Mouse (Mus musculus) midbrain, embryonic 10.5 days (tissue): ENCODE measurements around the gene Trak1. TPM values are rescaled to one million over a fixed set of nuclear protein-coding genes. Genes with fewer than 3 reads are reported as not detected.
A peak's percentile ranks its signal among the peaks of the same experiment; 100 is the strongest.
"Not testable (repeated sequence)": the region's sequence is repeated elsewhere in the genome, so short reads cannot be mapped to it uniquely, and the experiment has no call there.

Experiments
- DNase-seq: peaks from one replicate; pipeline ENCODE4 v3.0.0-alpha.2; 2017; ENCODE audit warnings: low spot score
- H3K27ac ChIP-seq: fragments of 300-500 bp; sonication (generic); replicated peaks from 2 replicates; pipeline ENCODE4 v1.5.1; 2016; ENCODE audit warnings: mild to moderate bottlenecking
- H3K27me3 ChIP-seq: fragments of 300-500 bp; sonication (generic); 2 replicates; pipeline ENCODE4 v1.6.1; 2016; ENCODE audit warnings: low read depth, mild to moderate bottlenecking; ENCODE audit not compliant: poor library complexity, severe bottlenecking
- H3K36me3 ChIP-seq: fragments of 300-500 bp; sonication (generic); 2 replicates; pipeline ENCODE4 v1.6.1; 2016; ENCODE audit warnings: mild to moderate bottlenecking, moderate library complexity
- H3K4me1 ChIP-seq: fragments of 300-500 bp; sonication (generic); 2 replicates; pipeline ENCODE4 v1.6.1; 2016
- H3K4me3 ChIP-seq: fragments of 300-500 bp; sonication (generic); 2 replicates; pipeline ENCODE4 v1.5.1; 2016; ENCODE audit warnings: mild to moderate bottlenecking, moderate library complexity
- H3K9me3 ChIP-seq: fragments of 300-500 bp; sonication (generic); replicated peaks from 2 replicates; pipeline ENCODE4 v1.6.1; 2016; ENCODE audit warnings: mild to moderate bottlenecking
- WGBS: fragments of 180-500 bp; shearing (Covaris S2); methylation state at CpG from one replicate; pipeline ENCODE4 v1.1.7; 2016; 5-methylcytosine and 5-hydroxymethylcytosine counted together
- polyA plus RNA-seq: library from polyadenylated mRNA; unstranded; fragments of >200 nt; fragmentation: Nextera tagmentation; extraction: Ambion mirVana; gene quantifications from 2 replicates; pipeline ENCODE4 v1.2.1, GENCODE M21; 2016

Trak1 gene
- polyA plus RNA-seq, 1 experiment from 2014 or later, result 26.5 TPM

DNA sequence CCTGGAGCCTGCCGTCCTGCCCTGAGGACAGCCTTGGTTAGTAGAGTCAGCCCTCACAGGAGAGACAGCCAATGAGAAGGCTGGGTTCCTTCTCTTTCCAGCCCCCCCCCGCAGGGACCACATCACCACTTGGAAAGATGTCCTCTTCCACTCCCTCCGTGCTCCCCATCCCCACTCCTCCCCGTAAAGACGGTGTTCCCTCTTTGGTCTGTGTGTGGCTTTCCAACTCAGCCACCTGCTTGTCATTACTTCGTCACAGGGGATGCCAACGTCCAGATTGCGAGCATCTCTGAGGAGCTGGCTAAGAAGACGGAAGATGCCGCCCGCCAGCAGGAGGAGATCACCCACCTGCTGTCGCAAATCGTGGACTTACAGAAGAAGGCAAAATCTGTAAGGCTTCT, 149.1 kb downstream of the Trak1 start:
- Histone ChIP-seq H3K27me3 (no peaks in the 10 kb centered on the region), H3K9me3 (no peaks in the 10 kb centered on the region), H3K36me3 (peaks cover 99% of the 10 kb centered on the region), H3K4me1 (peaks cover 8% of the 10 kb centered on the region; the same call in 1 of the 2 replicates), H3K27ac (no peak overlapping the region), H3K4me3 (no peak overlapping the region)
- no peak for DNase-seq
- 94% methylated on average over 13 of the region's 13 CpGs for WGBS

DNA sequence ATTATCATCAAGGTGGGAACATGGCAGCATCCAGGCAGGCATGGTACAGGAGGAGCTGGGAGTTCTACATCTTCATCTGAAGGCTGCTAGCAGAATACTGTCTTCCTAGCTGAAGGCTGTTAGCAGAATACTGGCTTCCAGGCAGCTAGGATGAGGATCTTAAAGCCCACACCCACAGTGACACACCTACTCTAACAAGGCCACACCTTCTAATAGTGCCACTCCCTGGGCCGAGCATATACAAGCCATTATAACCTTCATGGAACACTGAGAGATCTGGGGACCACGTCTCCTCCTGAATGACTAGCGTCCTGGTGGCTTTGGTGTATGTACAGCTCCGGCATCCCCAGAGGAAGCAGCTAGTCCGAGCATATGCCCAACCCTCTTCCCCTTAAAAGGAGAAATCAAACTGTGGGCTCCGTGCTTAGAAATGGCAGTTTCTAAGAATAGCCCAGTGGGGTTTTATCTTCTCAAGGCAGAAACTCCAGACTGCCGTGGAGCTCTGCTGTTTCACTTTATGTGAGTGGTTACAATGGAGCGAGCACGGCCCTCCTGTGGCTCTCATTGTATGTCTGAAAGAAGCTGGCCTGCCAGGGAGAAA, 155.1 kb downstream of the Trak1 start:
- not testable (repeated sequence) for H3K9me3 ChIP-seq, H3K4me3 ChIP-seq, DNase-seq, H3K27me3 ChIP-seq, H3K4me1 ChIP-seq, H3K27ac ChIP-seq
- peaks cover 99% of the 10 kb centered on the region for H3K36me3 ChIP-seq
- 63% methylated on average over 9 of the region's 9 CpGs for WGBS

- peaks cover 93% of the 10 kb centered on the region for H3K36me3 ChIP-seq
- no peak overlapping the region for H3K27ac ChIP-seq
- no peak for DNase-seq
- WGBS, result 92% methylated on average over 3 of the region's 3 CpGs
- no peaks in the 10 kb centered on the region for H3K4me1 ChIP-seq
- no peaks in the 10 kb centered on the region for H3K27me3 ChIP-seq
- H3K9me3 ChIP-seq, result no peaks in the 10 kb centered on the region
- H3K4me3 ChIP-seq, result no peak overlapping the region
These were observed 157.6 kb downstream of the Trak1 start for GRCm38 (mm10) chr9:121454891-121455290.

DNA sequence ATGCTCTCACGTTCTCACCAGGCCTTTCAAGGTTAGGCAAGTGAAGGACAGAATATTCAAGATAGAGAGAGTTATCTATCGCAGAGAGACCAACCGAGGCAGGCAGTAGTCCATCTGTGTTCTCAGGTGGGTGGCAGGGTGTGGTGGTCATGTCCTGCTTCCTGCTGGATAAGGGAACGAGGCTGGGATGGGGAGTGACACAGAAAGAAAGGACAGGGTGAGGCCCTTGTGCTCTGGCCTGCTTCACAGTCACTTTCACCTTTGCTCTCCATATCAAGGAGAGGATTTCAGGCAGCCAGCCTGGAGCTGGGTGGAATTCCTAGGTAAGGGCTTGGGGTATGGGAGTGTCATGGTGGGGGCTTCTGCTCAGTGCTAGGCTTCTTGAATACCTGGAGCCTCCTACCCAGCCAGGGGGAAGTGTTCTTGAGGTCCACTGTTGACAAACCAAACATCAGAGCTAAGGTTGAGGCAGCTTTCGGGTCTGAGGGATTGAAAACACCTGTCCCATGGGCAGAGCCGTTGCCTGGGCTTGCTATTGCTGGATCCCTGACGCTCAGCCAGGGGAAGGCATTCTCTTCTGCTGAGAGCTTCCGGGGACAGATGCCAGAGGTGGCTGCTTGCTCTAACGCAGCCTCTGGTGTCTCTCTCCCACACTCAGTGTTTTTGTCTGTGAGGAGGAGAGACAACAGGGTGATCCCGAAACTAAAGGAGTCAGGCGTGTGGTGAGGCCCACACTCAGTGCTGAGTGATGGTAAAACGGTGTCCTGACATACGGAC, 159.6 kb downstream of the Trak1 start:
- DNase-seq, result no peak
- no peak overlapping the region for H3K27ac ChIP-seq
- no peaks in the 10 kb centered on the region for H3K27me3 ChIP-seq
- peaks cover 93% of the 10 kb centered on the region for H3K36me3 ChIP-seq
- no peaks in the 10 kb centered on the region for H3K9me3 ChIP-seq
- 0 out of 2 replicates have a peak, but pooled peaks cover 2% of the 10 kb centered on the region for H3K4me1 ChIP-seq
- WGBS, result 89% methylated on average over 13 of the region's 13 CpGs
- H3K4me3 ChIP-seq, result no peak overlapping the region

DNA sequence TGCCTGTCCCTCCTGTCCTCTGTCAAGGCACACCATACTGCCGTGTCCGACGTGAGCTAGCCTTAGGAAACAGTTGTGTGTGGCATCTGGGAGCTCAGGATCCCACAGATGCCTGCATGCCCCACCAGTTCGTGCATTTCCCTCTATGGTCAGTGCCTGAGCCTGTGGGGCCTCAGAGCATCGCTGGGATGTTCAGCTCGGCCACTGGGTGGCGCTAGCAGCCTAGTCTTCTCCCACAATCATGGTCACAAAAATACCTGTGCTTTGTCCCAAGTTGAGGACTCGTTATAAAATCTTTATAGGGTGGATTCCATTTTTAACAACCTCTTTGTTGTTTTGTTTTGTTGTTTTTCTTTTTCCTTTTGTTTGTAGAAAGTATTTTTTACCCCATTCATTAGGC, 161.2 kb downstream of the Trak1 start:
- Histone ChIP-seq H3K4me3 (no peak overlapping the region), H3K27me3 (no peaks in the 10 kb centered on the region), H3K36me3 (peaks cover 90% of the 10 kb centered on the region), H3K4me1 (0 out of 2 replicates have a peak, but pooled peaks cover 5% of the 10 kb centered on the region), H3K9me3 (no peaks in the 10 kb centered on the region), H3K27ac (no peak overlapping the region)
- 29% methylated on average over 8 of the region's 8 CpGs for WGBS
- DNase-seq, result peak; percentile 42

DNA sequence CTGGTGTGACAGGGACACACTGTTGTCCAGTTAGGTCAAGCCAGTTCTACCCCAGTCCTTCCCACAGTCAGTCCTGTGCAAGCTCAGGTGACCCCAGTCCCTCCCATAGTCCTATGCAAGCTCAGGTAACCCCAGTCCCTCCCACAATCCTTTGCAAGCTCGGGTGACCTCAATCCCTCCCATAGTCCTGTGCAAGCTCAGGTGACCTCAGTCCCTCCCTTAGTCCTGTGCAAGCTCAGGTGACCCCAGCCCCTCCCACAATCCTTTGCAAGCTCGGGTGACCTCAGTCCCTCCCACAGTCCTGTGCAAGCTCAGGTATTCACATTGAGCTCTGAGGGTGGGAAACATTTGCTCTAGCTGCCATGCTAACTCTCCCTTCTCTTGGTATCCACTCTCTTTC, 162.6 kb downstream of the Trak1 start:
- no peak for DNase-seq
- no peaks in the 10 kb centered on the region for H3K27me3 ChIP-seq
- no peak overlapping the region for H3K27ac ChIP-seq
- WGBS, result 73% methylated on average over 2 of the region's 2 CpGs
- no peak overlapping the region for H3K4me3 ChIP-seq
- no peaks in the 10 kb centered on the region for H3K9me3 ChIP-seq
- H3K4me1 ChIP-seq, result 0 out of 2 replicates have a peak, but pooled peaks cover 5% of the 10 kb centered on the region
- H3K36me3 ChIP-seq, result peaks cover 89% of the 10 kb centered on the region

GRCm38 (mm10) chr9:121460527-121460926, 163.2 kb downstream of the Trak1 start:
- H3K27ac ChIP-seq, result no peak overlapping the region
- H3K36me3 ChIP-seq, result peaks cover 86% of the 10 kb centered on the region
- no peaks in the 10 kb centered on the region for H3K9me3 ChIP-seq
- 0 out of 2 replicates have a peak, but pooled peaks cover 5% of the 10 kb centered on the region for H3K4me1 ChIP-seq
- H3K4me3 ChIP-seq, result no peak overlapping the region
- 80% methylated on average over 16 of the region's 16 CpGs for WGBS
- no peaks in the 10 kb centered on the region for H3K27me3 ChIP-seq
- no peak for DNase-seq

DNA sequence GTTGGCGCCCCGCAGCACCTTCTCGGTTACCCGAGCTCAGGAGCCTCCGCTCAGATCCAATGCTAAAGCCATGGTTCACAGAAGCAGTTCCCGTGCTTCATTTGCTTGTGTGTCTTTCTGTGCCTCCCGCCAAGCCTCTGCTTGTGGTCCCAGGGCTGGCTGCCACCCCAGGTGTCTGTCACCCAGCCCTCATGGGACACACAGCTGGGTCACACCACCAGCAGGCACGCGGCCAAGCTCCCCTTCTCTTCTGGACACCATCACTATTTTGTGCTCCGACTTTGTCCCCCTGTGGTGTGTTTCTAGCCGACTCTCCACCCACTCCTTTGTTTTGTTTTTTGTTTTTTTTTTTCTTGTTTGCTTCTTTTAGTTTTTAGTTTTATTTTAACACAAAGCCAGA, 170.2 kb downstream of the Trak1 start:
- H3K9me3 ChIP-seq, result no peaks in the 10 kb centered on the region
- WGBS, result 89% methylated on average over 11 of the region's 11 CpGs
- no peak for DNase-seq
- H3K4me1 ChIP-seq, result 0 out of 2 replicates have a peak, but pooled peaks cover 4% of the 10 kb centered on the region
- H3K4me3 ChIP-seq, result no peak overlapping the region
- peaks cover 84% of the 10 kb centered on the region for H3K36me3 ChIP-seq
- peak overlapping the region; percentile 33; the same call in 1 of the 2 replicates for H3K27ac ChIP-seq
- no peaks in the 10 kb centered on the region for H3K27me3 ChIP-seq

GRCm38 (mm10) chr9:121469711-121470110, 172.4 kb downstream of the Trak1 start:
- no peak overlapping the region for H3K4me3 ChIP-seq
- no peaks in the 10 kb centered on the region for H3K27me3 ChIP-seq
- no peak overlapping the region for H3K27ac ChIP-seq
- no peak for DNase-seq
- H3K36me3 ChIP-seq, result peaks cover 86% of the 10 kb centered on the region
- 0 out of 2 replicates have a peak, but pooled peaks cover 4% of the 10 kb centered on the region for H3K4me1 ChIP-seq
- no peaks in the 10 kb centered on the region for H3K9me3 ChIP-seq
- whole genome bisulfite sequencing, result 96% methylated on average over 6 of the region's 6 CpGs

DNA sequence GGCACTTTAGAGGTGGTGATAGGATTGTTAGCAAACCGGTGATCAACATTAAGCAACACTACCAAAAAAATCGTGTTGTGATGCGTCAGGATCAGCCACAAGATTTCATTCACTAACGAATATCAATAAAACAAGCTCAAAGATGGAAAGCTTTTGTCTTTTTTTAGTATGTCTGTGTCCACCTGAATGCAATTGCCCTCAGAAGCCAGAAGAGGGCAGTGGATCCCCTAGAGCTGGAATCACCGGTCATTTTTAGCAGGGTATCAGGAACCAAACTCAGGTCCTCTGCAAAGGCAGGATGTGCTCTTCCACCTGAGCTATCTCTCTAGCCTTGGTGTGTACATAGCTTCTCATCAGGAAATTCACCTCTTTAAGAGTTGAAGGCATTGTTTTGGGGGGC, 177.5 kb downstream of the Trak1 start:
- WGBS, result 81% methylated on average over 5 of the region's 5 CpGs
- H3K27me3 ChIP-seq, result no peaks in the 10 kb centered on the region
- peaks cover 3% of the 10 kb centered on the region; the same call in 1 of the 2 replicates for H3K4me1 ChIP-seq
- peaks cover 48% of the 10 kb centered on the region for H3K36me3 ChIP-seq
- H3K27ac ChIP-seq, result no peak overlapping the region
- no peak overlapping the region for H3K4me3 ChIP-seq
- no peaks in the 10 kb centered on the region for H3K9me3 ChIP-seq
- DNase-seq, result no peak

GRCm38 (mm10) chr9:121475488-121476452, 178.5 kb downstream of the Trak1 start:
- Histone ChIP-seq H3K9me3 (no peaks in the 10 kb centered on the region), H3K36me3 (peaks cover 44% of the 10 kb centered on the region), H3K27me3 (no peaks in the 10 kb centered on the region), H3K4me1 (peaks cover 3% of the 10 kb centered on the region; the same call in 1 of the 2 replicates), H3K27ac (no peak overlapping the region), H3K4me3 (no peak overlapping the region)
- DNase-seq, result no peak
- 84% methylated on average over 16 of the region's 16 CpGs for WGBS

DNA sequence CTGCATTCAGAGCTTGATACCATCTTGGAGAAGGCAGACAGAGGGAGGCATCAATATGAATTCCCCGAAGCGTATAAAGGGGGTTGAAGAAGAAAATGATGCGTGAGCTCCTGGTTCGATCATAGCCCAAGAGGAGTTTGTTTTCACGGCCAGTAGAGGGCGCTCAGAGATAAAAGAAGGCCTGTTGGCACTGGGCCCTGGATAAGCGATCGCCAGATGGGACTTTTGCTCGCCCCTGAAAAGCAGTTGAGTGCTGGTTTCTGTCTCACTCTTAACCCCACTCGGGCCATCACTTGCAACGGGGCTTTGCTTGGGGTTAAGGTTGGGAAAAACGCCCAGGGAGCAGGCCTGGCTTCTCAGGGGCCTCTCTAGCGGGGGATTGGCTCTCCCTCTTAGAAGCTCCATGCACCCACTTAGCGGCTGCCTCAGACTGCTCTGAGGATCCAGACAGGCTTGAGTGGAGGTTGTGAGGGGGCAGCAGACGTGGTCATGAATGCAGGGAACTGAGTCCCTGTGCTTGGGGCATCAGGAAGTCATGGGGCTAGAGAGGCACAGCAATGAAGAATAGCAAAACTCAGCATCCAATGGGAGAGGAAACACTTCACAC, 180.1 kb downstream of the Trak1 start:
- no peak overlapping the region for H3K4me3 ChIP-seq
- WGBS, result 17% methylated on average over 15 of the region's 15 CpGs
- H3K27ac ChIP-seq, result peak overlapping the region; percentile 35; the same call in 1 of the 2 replicates

More for the DNA sequence above, 180.1 kb downstream of the Trak1 start:
- Histone ChIP-seq H3K36me3 (peaks cover 28% of the 10 kb centered on the region), H3K4me1 (peaks cover 3% of the 10 kb centered on the region; the same call in 1 of the 2 replicates), H3K9me3 (no peaks in the 10 kb centered on the region), H3K27me3 (no peaks in the 10 kb centered on the region)
- DNase-seq, result peak; percentile 76
